Mouse (Mus musculus) olfactory bulb, adult 2 months (tissue): Measurements from ENCODE around the gene Polr3gl. TPM values are rescaled to one million over a fixed set of nuclear protein-coding genes. Genes with fewer than 3 reads are reported as not detected.

Experiments used
- H3K27ac ChIP-seq: fragments of 200-500 bp; 2 replicates; pipeline ENCODE4 v1.5.1; 2012; ENCODE audit warnings: low read depth, low read length; ENCODE audit not compliant: insufficient read depth
- H3K4me1 ChIP-seq: fragments of 200-500 bp; 2 replicates; pipeline ENCODE4 v1.6.1; 2012; ENCODE audit warnings: low read length; ENCODE audit not compliant: control insufficient read depth, insufficient read depth
- H3K4me3 ChIP-seq: fragments of 200-500 bp; 2 replicates; pipeline ENCODE4 v1.5.1; 2012; ENCODE audit warnings: mild to moderate bottlenecking, low read depth, low read length, moderate library complexity; ENCODE audit not compliant: insufficient read depth
- CTCF ChIP-seq: fragments of 200-500 bp; IDR thresholded peaks from 2 replicates; pipeline ENCODE4 v1.5.1; 2012; ENCODE audit warnings: low read depth, mild to moderate bottlenecking, low read length, moderate library complexity; ENCODE audit not compliant: insufficient read depth
- POLR2A ChIP-seq: fragments of 200-500 bp; IDR thresholded peaks from 2 replicates; pipeline ENCODE4 v1.6.1; 2012; ENCODE audit warnings: mild to moderate bottlenecking, low read depth, low read length, moderate library complexity; ENCODE audit not compliant: insufficient read depth
- WGBS: fragments of 180-500 bp; shearing (Covaris S2); methylation state at CpG from one replicate; pipeline ENCODE4 v1.1.7; 2018; 5-methylcytosine and 5-hydroxymethylcytosine counted together
- polyA plus RNA-seq: library from polyadenylated mRNA; stranded (reverse); fragments of >200 nt; gene quantifications from 2 replicates; pipeline ENCODE4 v1.2.4, GENCODE M21; 2012; ENCODE audit warnings: low replicate concordance; ENCODE audit not compliant: missing spikeins, insufficient read depth, insufficient read length

Polr3gl gene
- polyA plus RNA-seq, 1 experiment, result not detected

DNA sequence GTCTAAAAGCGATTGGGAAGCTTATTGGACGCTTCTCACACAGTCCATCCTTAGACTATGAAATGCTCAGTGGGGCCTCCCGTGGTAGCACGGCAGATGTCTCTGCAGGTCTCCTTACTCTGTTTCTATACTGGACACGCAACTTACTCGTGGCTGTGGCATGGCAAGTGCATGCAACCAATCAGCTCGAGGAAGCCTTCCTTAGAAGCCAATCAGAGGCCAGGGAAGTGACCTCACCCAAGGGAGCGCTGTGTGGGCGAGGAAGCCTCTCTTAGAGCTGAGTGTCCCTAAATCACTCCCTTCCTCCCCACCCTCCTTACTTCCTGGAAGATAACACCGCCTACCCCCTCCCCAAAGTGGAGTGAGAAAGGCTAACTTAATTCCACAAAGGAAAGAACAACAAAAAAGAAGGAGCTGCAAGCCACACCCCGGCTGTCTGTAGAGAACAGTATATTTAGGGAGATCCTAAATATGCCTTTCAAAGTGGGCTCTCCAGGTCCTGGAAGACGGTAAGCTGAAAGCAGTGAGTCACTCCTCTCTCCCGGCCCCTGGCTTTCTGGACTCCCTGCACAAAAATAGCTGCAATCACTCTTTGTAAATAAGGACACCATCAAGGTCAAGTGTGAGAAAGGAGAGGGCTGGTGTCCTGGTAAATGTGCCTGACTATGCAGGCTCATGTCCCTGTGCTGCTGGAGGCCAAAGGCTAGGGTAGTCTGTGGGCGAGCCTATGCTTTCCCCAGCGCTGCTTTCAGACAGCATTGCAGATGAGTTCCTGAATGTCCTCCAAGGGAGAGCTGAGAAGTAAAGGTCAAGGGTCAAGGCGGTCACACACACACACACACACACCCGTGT lies 17.1 kb downstream of the Polr3gl start, which contains the start of gene Gm16253:
Gene Gm16253 (plus strand): TSS at position 295 of the 852 bp plus-strand sequence.
- peak within 1 kb of the TSS; percentile 15; the same call in 1 of the 2 replicates for H3K4me3 ChIP-seq
- peaks cover 17% of the 10 kb centered on the region for H3K4me1 ChIP-seq
- 31% methylated on average over 17 of the region's 17 CpGs for WGBS
- no peak for TF ChIP-seq CTCF
- no peak for TF ChIP-seq POLR2A
- peak within 1 kb of the TSS; percentile 91 for H3K27ac ChIP-seq

DNA sequence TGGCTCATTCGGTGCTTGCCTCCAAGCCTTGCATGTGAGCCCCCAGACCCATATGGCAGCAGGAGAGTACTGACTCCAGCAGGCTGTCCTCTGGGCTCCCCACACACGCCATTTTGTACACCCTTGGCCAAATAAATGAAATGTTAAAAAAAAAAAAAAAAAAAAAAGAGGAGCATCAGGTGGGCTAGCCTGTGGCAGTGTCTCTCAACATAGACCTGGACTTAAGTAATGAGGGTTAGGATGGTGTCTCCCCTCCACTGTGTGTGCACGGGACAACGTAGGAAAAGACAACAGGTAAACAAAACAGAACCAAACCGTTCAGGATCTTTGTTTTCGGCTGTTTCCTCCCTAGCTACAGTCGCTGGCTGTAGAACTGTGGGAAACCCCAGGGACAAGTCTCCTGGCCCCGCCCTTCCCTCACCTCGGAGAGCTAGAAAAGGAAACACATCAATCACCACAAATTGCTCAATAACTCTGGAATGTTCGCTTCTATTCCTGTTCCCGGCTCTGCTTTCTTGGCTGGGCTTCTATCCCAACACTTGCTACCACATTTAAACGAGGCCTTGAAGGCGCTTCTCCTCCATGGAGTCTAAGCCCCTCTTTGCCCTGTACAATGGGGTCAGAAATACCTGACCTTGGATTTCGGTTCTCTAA lies 17.8 kb downstream of the Polr3gl start:
- Histone ChIP-seq H3K4me3 (peak overlapping the region; percentile 15; the same call in 1 of the 2 replicates), H3K27ac (peak overlapping the region; percentile 50), H3K4me1 (peaks cover 18% of the 10 kb centered on the region)
- TF ChIP-seq POLR2A (no peak), CTCF (no peak)
- 63% methylated on average over 14 of the region's 14 CpGs for WGBS

DNA sequence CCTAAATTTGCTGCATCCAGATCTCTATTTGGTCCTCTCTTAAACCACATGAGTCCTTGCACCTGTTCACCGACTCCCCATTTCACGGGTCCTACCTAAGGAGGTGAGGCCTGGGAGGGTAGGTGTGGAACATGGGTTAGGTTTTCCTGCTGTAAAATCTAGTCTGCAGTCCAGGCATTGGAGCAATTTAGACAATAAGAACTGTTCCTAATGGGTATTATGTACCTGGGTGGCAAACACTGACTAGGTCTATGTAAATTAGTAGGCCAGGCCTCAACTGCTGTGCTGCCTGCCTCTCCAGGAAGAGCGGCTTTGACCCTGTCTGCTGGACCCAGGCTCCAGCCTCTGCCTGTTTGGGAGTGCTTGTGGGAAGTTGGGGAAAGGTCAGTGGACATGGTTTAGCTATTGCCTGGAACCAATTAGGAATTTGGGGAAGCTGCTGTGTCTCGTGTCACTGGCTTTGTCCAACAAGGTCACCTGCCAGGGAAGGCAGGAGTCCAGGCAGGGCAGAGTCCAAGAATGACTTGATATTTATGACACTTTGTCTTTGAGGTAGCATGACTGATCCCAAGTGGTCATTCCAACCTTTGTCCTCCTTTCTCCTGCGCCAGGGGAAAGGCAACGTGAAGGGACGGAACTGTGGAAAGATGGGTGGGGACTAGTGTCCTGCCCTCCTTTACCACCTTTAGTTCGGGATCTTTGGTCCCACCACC lies 18.6 kb downstream of the Polr3gl start:
- Histone ChIP-seq H3K4me1 (peaks cover 18% of the 10 kb centered on the region), H3K27ac (no peak overlapping the region), H3K4me3 (no peak overlapping the region)
- TF ChIP-seq POLR2A (no peak), CTCF (no peak)
- WGBS, result 95% methylated on average over 8 of the region's 8 CpGs

DNA sequence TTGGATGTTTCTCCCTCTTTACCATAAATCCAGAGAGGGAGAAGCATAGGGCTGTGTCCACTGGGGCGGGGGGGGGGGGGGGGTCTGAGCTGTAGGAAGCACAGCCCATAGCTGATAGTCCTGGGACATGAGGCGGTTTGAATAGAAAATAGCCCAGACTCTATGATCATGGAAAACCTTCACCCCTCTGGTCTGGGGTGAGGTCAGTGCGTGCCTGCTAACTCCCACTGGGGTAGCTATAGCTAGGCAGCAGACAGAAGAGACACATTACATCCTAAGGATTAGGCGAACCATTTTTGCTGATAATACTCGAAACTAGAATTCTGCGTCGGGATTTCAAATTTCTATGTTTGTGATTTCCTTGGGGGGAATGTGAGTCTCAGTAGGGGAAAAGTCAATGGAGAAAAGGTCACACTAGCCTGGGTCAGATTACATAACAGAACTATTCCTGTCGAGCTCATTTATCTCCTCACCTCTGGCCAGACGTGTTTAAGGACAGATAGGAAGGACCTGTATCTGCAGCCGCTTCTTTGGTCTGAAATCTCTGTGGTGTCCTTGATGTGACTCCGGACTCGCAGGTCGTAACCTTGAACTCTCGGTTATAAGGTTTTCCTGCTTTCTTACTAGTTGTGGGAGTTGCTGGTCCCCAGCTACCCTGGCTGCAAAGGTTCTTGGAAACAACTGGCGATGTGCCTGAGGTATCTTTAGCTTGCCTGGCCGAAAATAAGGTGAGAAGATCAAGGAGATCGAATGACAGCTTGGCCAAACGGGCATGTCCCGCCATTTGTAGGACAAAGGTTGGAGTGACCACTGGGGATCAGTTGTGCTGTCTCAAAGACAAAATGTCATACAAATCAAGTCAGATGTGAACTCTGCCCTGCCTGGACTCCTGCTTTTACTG lies 20.1 kb downstream of the Polr3gl start:
- 91% methylated on average over 19 of the region's 19 CpGs for WGBS
- TF ChIP-seq POLR2A (no peak), CTCF (no peak)
- Histone ChIP-seq H3K4me3 (no peak overlapping the region), H3K4me1 (peaks cover 18% of the 10 kb centered on the region), H3K27ac (no peak overlapping the region)

DNA sequence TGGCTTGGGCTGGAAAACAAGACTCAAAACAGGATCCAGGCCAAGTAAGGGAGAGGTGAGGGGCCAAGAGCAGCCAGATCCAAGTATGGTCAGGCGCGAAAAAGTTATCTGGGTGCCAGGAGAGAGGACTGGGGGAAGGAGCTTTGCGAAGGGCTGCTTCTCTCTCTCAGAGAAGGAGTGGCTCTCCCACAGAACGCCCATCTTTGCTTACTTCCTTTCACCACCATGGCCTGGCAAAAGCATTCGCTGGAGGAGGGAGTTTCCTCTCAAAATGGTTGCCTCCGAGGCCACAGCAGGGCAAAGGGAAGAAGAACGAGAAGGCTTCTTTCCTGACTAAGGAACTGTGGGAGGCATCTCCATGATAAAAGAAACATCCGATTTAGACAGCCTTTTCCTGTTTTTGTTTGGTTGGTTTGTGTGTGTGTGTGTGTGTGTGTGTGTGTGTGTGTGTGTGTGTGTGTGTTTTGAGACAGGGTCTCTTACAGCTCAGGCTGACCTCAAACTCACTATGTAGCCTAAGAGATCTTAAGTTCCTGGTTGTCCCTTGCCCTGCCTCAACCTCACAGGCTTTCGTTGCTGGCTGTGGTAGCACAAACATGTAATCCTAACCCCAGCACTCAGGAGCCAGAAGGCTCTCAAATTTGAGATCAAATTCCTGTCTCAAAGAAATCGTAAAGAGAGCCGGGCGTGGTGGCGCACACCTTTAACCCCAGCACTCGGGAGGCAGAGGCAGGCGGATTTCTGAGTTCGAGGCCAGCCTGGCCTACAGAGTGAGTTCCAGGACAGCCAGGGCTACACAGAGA lies 21.9 kb downstream of the Polr3gl start:
- Histone ChIP-seq H3K27ac (no peak overlapping the region), H3K4me1 (peaks cover 15% of the 10 kb centered on the region), H3K4me3 (no peak overlapping the region)
- TF ChIP-seq CTCF, result no peak
- no peak for TF ChIP-seq POLR2A
- 74% methylated on average over 16 of the region's 16 CpGs for WGBS

DNA sequence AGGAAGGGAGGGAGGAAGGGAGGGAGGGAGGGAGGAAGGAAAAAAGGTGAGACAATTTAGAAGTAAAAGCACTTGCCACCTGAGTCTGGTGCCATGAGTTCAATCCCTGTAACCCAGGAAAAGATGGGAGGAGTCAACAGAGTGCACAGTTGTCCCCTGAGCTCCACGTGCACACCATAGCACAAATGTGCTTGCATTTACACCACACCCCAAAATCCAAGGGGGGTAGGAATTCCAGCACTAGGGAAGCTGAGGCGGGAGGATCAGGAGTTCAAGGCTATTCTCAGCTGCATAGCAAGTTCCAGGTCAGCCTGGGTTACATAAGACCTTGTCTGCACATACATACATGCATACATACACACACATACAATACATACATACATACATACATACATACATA lies 22.6 kb downstream of the Polr3gl start:
- H3K27ac ChIP-seq, result no peak overlapping the region
- WGBS, result 81% methylated on average over 2 of the region's 2 CpGs
- TF ChIP-seq CTCF (no peak), POLR2A (no peak)
- H3K4me3 ChIP-seq, result no peak overlapping the region
- peaks cover 8% of the 10 kb centered on the region for H3K4me1 ChIP-seq

DNA sequence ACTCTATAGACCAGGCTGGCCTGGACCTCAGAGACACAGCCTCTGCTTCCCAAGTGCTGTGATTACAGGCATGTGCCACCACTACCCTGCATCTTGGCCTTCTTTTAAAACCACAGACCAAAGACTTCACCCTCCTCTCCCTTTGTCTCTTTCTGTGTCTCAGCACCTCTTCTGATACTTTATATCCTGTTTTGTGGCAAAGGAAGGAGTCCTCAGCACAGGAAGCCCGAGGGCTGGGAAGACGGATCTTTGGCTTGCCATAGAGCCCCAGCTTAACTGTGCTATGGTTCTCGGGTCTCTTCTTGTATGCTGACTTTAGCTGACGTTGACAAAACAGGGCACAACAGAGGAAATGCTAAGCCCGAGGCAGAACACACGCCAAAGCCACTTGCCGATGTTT lies 23.3 kb downstream of the Polr3gl start:
- TF ChIP-seq POLR2A, result no peak
- Histone ChIP-seq H3K4me1 (peaks cover 3% of the 10 kb centered on the region; the same call in 1 of the 2 replicates), H3K27ac (no peak overlapping the region), H3K4me3 (no peak overlapping the region)
- 76% methylated on average over 7 of the region's 7 CpGs for WGBS
